ENCODE assay signal across 37 mouse cellular contexts in genomic region chr11:9146115-9146514, GRCm38 (mm10). TPM values are rescaled to one million over a fixed set of nuclear protein-coding genes. Genes with fewer than 3 reads are reported as not detected.
"Had no signal": no experiment of that assay in that cellular context is flagged by ENCODE, and none has a peak within 500 bp of the region (broad histone marks: within the 10 kb centered on the region; RNA-seq: fewer than 3 reads in every experiment).

No protein-coding gene starts in this region.

- DNase-seq: left cerebral cortex, postnatal 4 days; liver; liver, embryonic 13.5 days; liver, postnatal 0 days; lung, adult 18-20 months; lung, adult 2 months; lung, embryonic 14.5 days; lung, postnatal 10 days; lung, postnatal 14 days; lung, postnatal 36 days; lung, postnatal 4 days; midbrain, embryonic 14.5 days had no signal

- H3K9me3 ChIP-seq: limb, embryonic 10.5 days; limb, embryonic 12.5 days; limb, embryonic 13.5 days; limb, embryonic 15.5 days; liver, embryonic 12.5 days; liver, embryonic 13.5 days; liver, embryonic 15.5 days; lung, embryonic 15.5 days; megakaryocyte, embryonic 14.5 days; midbrain, embryonic 10.5 days; midbrain, embryonic 12.5 days; midbrain, embryonic 13.5 days; midbrain, embryonic 15.5 days; neural tube, embryonic 12.5 days; neural tube, embryonic 13.5 days had no signal

- H3K36me3 ChIP-seq: limb, embryonic 10.5 days; limb, embryonic 12.5 days; limb, embryonic 13.5 days; limb, embryonic 15.5 days; liver, embryonic 12.5 days; liver, embryonic 13.5 days; liver, embryonic 15.5 days; lung, embryonic 15.5 days; midbrain, embryonic 10.5 days; midbrain, embryonic 12.5 days; midbrain, embryonic 13.5 days; midbrain, embryonic 15.5 days; neural tube, embryonic 12.5 days; neural tube, embryonic 13.5 days had no signal

- H3K9ac ChIP-seq: limb, embryonic 12.5 days; limb, embryonic 13.5 days; limb, embryonic 15.5 days; liver, embryonic 12.5 days; liver, embryonic 13.5 days; liver, embryonic 14.5 days; liver, embryonic 15.5 days; liver, postnatal 0 days; lung, embryonic 14.5 days; lung, embryonic 15.5 days; midbrain, embryonic 12.5 days; midbrain, embryonic 13.5 days; midbrain, embryonic 15.5 days; neural tube, embryonic 12.5 days; neural tube, embryonic 13.5 days had no signal

- H3K27me3 ChIP-seq: limb, embryonic 13.5 days; limb, embryonic 15.5 days; liver, embryonic 12.5 days; liver, embryonic 13.5 days; liver, embryonic 15.5 days; lung, embryonic 15.5 days; midbrain, embryonic 12.5 days; midbrain, embryonic 13.5 days; midbrain, embryonic 15.5 days; neural tube, embryonic 12.5 days; neural tube, embryonic 13.5 days had no signal

- H3K27ac ChIP-seq: limb, embryonic 10.5 days; limb, embryonic 12.5 days; limb, embryonic 13.5 days; limb, embryonic 15.5 days; liver, embryonic 12.5 days; liver, embryonic 13.5 days; liver, embryonic 14.5 days; liver, embryonic 15.5 days; lung, embryonic 15.5 days; macrophage; midbrain, embryonic 10.5 days; midbrain, embryonic 12.5 days; midbrain, embryonic 13.5 days; midbrain, embryonic 15.5 days; neural tube, embryonic 12.5 days; neural tube, embryonic 13.5 days had no signal

- H3K4me1 ChIP-seq: limb, embryonic 10.5 days; limb, embryonic 12.5 days; limb, embryonic 13.5 days; limb, embryonic 15.5 days; liver, embryonic 12.5 days; liver, embryonic 13.5 days; liver, embryonic 15.5 days; lung, embryonic 15.5 days; megakaryocyte, embryonic 14.5 days; midbrain, embryonic 10.5 days; midbrain, embryonic 12.5 days; midbrain, embryonic 13.5 days; midbrain, embryonic 15.5 days; neural tube, embryonic 12.5 days; neural tube, embryonic 13.5 days had no signal

- H3K4me3 ChIP-seq: limb, embryonic 10.5 days; limb, embryonic 12.5 days; limb, embryonic 13.5 days; limb, embryonic 15.5 days; liver, embryonic 12.5 days; liver, embryonic 13.5 days; liver, embryonic 15.5 days; lung, embryonic 15.5 days; megakaryocyte, embryonic 14.5 days; midbrain, embryonic 10.5 days; midbrain, embryonic 12.5 days; midbrain, embryonic 13.5 days; midbrain, embryonic 15.5 days; myocyte; neural tube, embryonic 12.5 days; neural tube, embryonic 13.5 days had no signal

- H3K4me2 ChIP-seq: limb, embryonic 12.5 days; limb, embryonic 13.5 days; limb, embryonic 15.5 days; liver, embryonic 11.5 days; liver, embryonic 12.5 days; liver, embryonic 13.5 days; liver, embryonic 15.5 days; lung, embryonic 14.5 days; lung, embryonic 15.5 days; midbrain, embryonic 11.5 days; midbrain, embryonic 12.5 days; midbrain, embryonic 13.5 days; midbrain, embryonic 15.5 days; neural tube, embryonic 12.5 days; neural tube, embryonic 13.5 days had no signal

- ATAC-seq: liver, embryonic 12.5 days; liver, postnatal 0 days; lung, postnatal 0 days; midbrain, embryonic 13.5 days; midbrain, embryonic 15.5 days; midbrain, embryonic 16.5 days had no signal

RNA-seq across cellular contexts. Expression of gene Upp1, which starts 28.2 kb away (rescaled TPM):
- total RNA-seq: megakaryocyte-erythroid progenitor cell, adult 5-6 weeks had no signal
- polyA plus RNA-seq: macrophage had no signal

RNA-seq across cellular contexts. Expression of gene Abca13, which starts 45.6 kb away (rescaled TPM):
- total RNA-seq: liver, adult 2 months had no signal
- polyA plus RNA-seq: limb, embryonic 11.5 days; limb, embryonic 12.5 days; liver, adult 2 months; midbrain, embryonic 12.5 days; neural tube, embryonic 11.5 days; neural tube, embryonic 13.5 days had no signal
